Mouse (Mus musculus) ES-Bruce4 (cell line): ENCODE results near the gene St8sia1. TPM values are rescaled to one million over a fixed set of nuclear protein-coding genes. Genes with fewer than 3 reads are reported as not detected.
"Not testable (repeated sequence)": the region's sequence is repeated elsewhere in the genome, so short reads cannot be mapped to it uniquely, and the experiment has no call there.

Experiments used
- H3K27ac ChIP-seq: 2 replicates; pipeline ENCODE4 v1.5.1; 2012; ENCODE audit warnings: low read length, inconsistent platforms; ENCODE audit not compliant: insufficient read depth
- H3K27me3 ChIP-seq: 2 replicates; pipeline ENCODE4 v1.6.1; 2012; ENCODE audit warnings: mild to moderate bottlenecking, low read length, inconsistent platforms; ENCODE audit not compliant: control insufficient read depth, poor library complexity, insufficient read depth, severe bottlenecking
- H3K36me3 ChIP-seq: 2 replicates; pipeline ENCODE4 v1.6.1; 2012; ENCODE audit warnings: inconsistent platforms, mild to moderate bottlenecking, low read length, moderate library complexity; ENCODE audit not compliant: control insufficient read depth, poor library complexity, insufficient read depth, severe bottlenecking
- H3K4me1 ChIP-seq: one replicate; pipeline ENCODE4 v1.8.1; 2011; ENCODE audit warnings: low read length; ENCODE audit not compliant: control insufficient read depth, insufficient read depth
- H3K4me3 ChIP-seq: 2 replicates; pipeline ENCODE4 v1.5.1; 2011; ENCODE audit warnings: low read depth, mild to moderate bottlenecking, low read length
- H3K9ac ChIP-seq: 2 replicates; pipeline ENCODE4 v1.6.1; 2012; ENCODE audit warnings: low read depth, mild to moderate bottlenecking, inconsistent platforms; ENCODE audit not compliant: poor library complexity, severe bottlenecking
- H3K9me3 ChIP-seq: replicated peaks from 2 replicates; pipeline ENCODE4 v1.6.1; 2012; ENCODE audit warnings: mild to moderate bottlenecking, low read length, inconsistent platforms; ENCODE audit not compliant: control insufficient read depth, poor library complexity, insufficient read depth, severe bottlenecking
- CTCF ChIP-seq: IDR thresholded peaks from one replicate; pipeline ENCODE4 v1.8.1; 2011; ENCODE audit warnings: low read depth, low read length
- EP300 ChIP-seq: IDR thresholded peaks from 2 replicates; pipeline ENCODE4 v1.6.1; 2011; ENCODE audit warnings: low read depth, low read length; ENCODE audit not compliant: insufficient read depth
- POLR2A ChIP-seq: IDR thresholded peaks from one replicate; pipeline ENCODE4 v1.8.1; 2011; ENCODE audit warnings: low read length; ENCODE audit not compliant: insufficient read depth
- polyA plus RNA-seq: library from polyadenylated mRNA; stranded (reverse); fragments of >200 nt; gene quantifications from 2 replicates; pipeline ENCODE4 v1.2.4, GENCODE M21; 2011; ENCODE audit warnings: low read depth; ENCODE audit not compliant: missing spikeins, insufficient read depth, insufficient read length

Gene St8sia1
- 2.3 and 2.5 TPM in 2 replicates for polyA plus RNA-seq

GRCm38 (mm10) chr6:142964076-142964530 lies at the start of gene St8sia1:
Gene St8sia1 (minus strand): TSS chr6:142964452.
- peak within 1 kb of the TSS; percentile 84 for H3K4me3 ChIP-seq
- peak within 1 kb of the TSS; percentile 47 for H3K9ac ChIP-seq
- no peaks in the 10 kb centered on the region for H3K9me3 ChIP-seq
- no peak within 1 kb of the TSS for H3K27ac ChIP-seq
- H3K27me3 ChIP-seq, result no peaks in the 10 kb centered on the region
- H3K36me3 ChIP-seq, result no peaks in the 10 kb centered on the region
- TF ChIP-seq POLR2A, result no peak
- TF ChIP-seq EP300, result no peak
- TF ChIP-seq CTCF, result no peak
- no peaks in the 10 kb centered on the region for H3K4me1 ChIP-seq

GRCm38 (mm10) chr6:143012513-143013215 lies 48.4 kb upstream of the St8sia1 start:
- TF ChIP-seq POLR2A, result no peak
- TF ChIP-seq CTCF, result no peak
- no peak for TF ChIP-seq EP300
- Histone ChIP-seq H3K27me3 (no peaks in the 10 kb centered on the region), H3K4me3 (no peak overlapping the region), H3K27ac (no peak overlapping the region), H3K9me3 (no peaks in the 10 kb centered on the region), H3K9ac (no peak overlapping the region), H3K4me1 (no peaks in the 10 kb centered on the region), H3K36me3 (0 out of 2 replicates have a peak, but pooled peaks cover 3% of the 10 kb centered on the region)

- TF ChIP-seq EP300, result 0 out of 2 replicates have a peak, but pooled peaks have one; percentile 10
- TF ChIP-seq POLR2A, result no peak
- TF ChIP-seq CTCF, result no peak
- H3K4me1 ChIP-seq, result no peaks in the 10 kb centered on the region
- H3K36me3 ChIP-seq, result 0 out of 2 replicates have a peak, but pooled peaks cover 3% of the 10 kb centered on the region
- H3K9ac ChIP-seq, result no peak overlapping the region
- no peak overlapping the region for H3K4me3 ChIP-seq
- H3K9me3 ChIP-seq, result peaks cover 5% of the 10 kb centered on the region
- H3K27ac ChIP-seq, result no peak overlapping the region
- H3K27me3 ChIP-seq, result no peaks in the 10 kb centered on the region
Measured at GRCm38 (mm10) chr6:143008865-143009264, 44.6 kb upstream of the St8sia1 start.

- not testable (repeated sequence) for H3K36me3 ChIP-seq, H3K9ac ChIP-seq, H3K27me3 ChIP-seq, H3K4me3 ChIP-seq, H3K4me1 ChIP-seq, H3K27ac ChIP-seq, H3K9me3 ChIP-seq
Measured at GRCm38 (mm10) chr6:143005209-143005608, 41.0 kb upstream of the St8sia1 start.

GRCm38 (mm10) chr6:143004801-143005200 lies 40.5 kb upstream of the St8sia1 start:
- no peak for TF ChIP-seq POLR2A
- TF ChIP-seq EP300, result no peak
- Histone ChIP-seq H3K27me3 (no peaks in the 10 kb centered on the region), H3K36me3 (no peaks in the 10 kb centered on the region), H3K9me3 (peaks cover 5% of the 10 kb centered on the region), H3K9ac (no peak overlapping the region), H3K4me1 (no peaks in the 10 kb centered on the region), H3K4me3 (no peak overlapping the region), H3K27ac (no peak overlapping the region)

- H3K9ac ChIP-seq, result no peak overlapping the region
- no peaks in the 10 kb centered on the region for H3K27me3 ChIP-seq
- H3K4me1 ChIP-seq, result no peaks in the 10 kb centered on the region
- H3K27ac ChIP-seq, result no peak overlapping the region
- H3K4me3 ChIP-seq, result no peak overlapping the region
- no peaks in the 10 kb centered on the region for H3K9me3 ChIP-seq
- TF ChIP-seq POLR2A (no peak), CTCF (no peak), EP300 (no peak)
- no peaks in the 10 kb centered on the region for H3K36me3 ChIP-seq
Measured at GRCm38 (mm10) chr6:142998221-142998999, 34.2 kb upstream of the St8sia1 start.
